Mouse (Mus musculus) G1E (cell line): ENCODE results near the gene Rai1.

Source experiments
- CTCF ChIP-seq: IDR thresholded peaks from 2 replicates; pipeline ENCODE4 v1.5.1; 2012; ENCODE audit warnings: low read depth, low read length, inconsistent platforms, mixed read lengths
- GATA1 ChIP-seq: IDR thresholded peaks from 2 replicates; pipeline ENCODE4 v1.6.1; 2012; ENCODE audit warnings: borderline replicate concordance, low read length, inconsistent platforms, mixed read lengths
- TAL1 ChIP-seq: conservative IDR thresholded peaks from 2 replicates; pipeline ENCODE4 v1.6.1; 2012; ENCODE audit warnings: low read depth, low read length, inconsistent platforms, mixed read lengths

GRCm38 (mm10) chr11:60211761-60212160, 106.9 kb downstream of the Rai1 start:
- no peak for TF ChIP-seq GATA1
- TF ChIP-seq CTCF, result no peak
- no peak for TF ChIP-seq TAL1
